Mouse (Mus musculus) megakaryocyte, embryonic 14.5 days (primary cell): ENCODE data around the gene B3gnt2. TPM values are rescaled to one million over a fixed set of nuclear protein-coding genes. Genes with fewer than 3 reads are reported as not detected.

Experiments
- H3K27me3 ChIP-seq: replicated peaks from 2 replicates; pipeline ENCODE3; 2012; ENCODE audit warnings: inconsistent platforms
- H3K36me3 ChIP-seq: replicated peaks from 2 replicates; pipeline ENCODE3; 2012; ENCODE audit warnings: low read length, inconsistent platforms, mixed read lengths
- H3K4me1 ChIP-seq: 2 replicates; pipeline ENCODE4 v1.6.1; 2012; ENCODE audit warnings: inconsistent platforms
- H3K4me3 ChIP-seq: replicated peaks from 2 replicates; pipeline ENCODE3; 2012; ENCODE audit warnings: moderate library complexity, mild to moderate bottlenecking, inconsistent platforms
- H3K9me3 ChIP-seq: 2 replicates; pipeline ENCODE4 v1.6.1; 2012; ENCODE audit warnings: inconsistent platforms
- FLI1 ChIP-seq: IDR thresholded peaks from 2 replicates; pipeline ENCODE4 v1.6.1; 2012; ENCODE audit warnings: low read length, inconsistent platforms, mixed read lengths
- GATA1 ChIP-seq: IDR thresholded peaks from 3 replicates; pipeline ENCODE4 v1.6.1; 2012; ENCODE audit warnings: mixed read lengths, low read length, inconsistent platforms, borderline replicate concordance
- polyA plus RNA-seq: library from polyadenylated mRNA; stranded (reverse); fragments of >175 nt; gene quantifications from 2 replicates; pipeline ENCODE4 v1.2.3, GENCODE M21; 2012; ENCODE audit warnings: low replicate concordance; ENCODE audit not compliant: insufficient read depth

B3gnt2 gene
- polyA plus RNA-seq, 1 experiment: 6.1 TPM

DNA sequence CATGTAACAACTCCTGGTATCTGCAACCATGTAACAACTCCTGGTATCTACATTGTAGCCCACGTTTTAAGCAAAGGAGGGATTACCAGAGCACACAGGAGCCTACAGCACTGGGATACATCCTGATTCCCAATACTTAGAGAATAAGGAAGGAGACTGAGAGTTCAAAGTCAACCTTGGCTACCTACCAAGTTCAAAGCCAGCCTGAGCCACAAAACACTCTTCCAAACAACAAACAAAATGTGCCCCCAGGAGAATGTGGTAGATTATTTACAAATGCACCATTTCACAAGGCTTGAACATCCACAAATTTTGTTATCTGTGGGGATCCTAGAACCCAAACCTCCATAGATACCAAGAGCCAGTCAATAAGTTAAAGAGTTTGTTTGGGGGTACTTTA, 22.4 kb downstream of the B3gnt2 start:
- H3K9me3 ChIP-seq: no peaks in the 10 kb centered on the region
- H3K4me3 ChIP-seq: peak overlapping the region; percentile 28
- H3K36me3 ChIP-seq: peaks cover 82% of the 10 kb centered on the region

DNA sequence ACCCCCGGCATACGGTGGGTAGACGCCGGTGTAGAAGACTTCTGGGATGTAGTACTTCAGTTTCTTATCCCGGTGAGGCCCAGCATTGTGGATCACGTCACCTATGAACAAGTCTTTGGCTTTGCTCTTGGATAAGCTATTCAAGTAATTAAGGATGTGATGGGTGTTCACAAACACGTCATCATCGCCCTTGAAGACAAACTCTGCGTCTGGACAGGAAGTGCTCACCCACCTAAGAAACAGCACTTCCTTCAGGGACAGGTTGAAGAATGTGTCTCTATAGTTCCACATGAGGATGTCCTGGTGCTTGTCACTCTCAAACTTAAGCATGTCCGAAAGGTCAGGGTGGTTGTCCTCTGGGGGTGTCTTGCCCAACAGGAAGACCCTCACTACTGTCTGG, 24.5 kb downstream of the B3gnt2 start:
- no peak for TF ChIP-seq FLI1

More for the DNA sequence above, 22.4 kb downstream of the B3gnt2 start:
- TF ChIP-seq GATA1: no peak
- TF ChIP-seq FLI1: no peak
- H3K27me3 ChIP-seq: no peaks in the 10 kb centered on the region
- H3K4me1 ChIP-seq: peaks cover 93% of the 10 kb centered on the region

DNA sequence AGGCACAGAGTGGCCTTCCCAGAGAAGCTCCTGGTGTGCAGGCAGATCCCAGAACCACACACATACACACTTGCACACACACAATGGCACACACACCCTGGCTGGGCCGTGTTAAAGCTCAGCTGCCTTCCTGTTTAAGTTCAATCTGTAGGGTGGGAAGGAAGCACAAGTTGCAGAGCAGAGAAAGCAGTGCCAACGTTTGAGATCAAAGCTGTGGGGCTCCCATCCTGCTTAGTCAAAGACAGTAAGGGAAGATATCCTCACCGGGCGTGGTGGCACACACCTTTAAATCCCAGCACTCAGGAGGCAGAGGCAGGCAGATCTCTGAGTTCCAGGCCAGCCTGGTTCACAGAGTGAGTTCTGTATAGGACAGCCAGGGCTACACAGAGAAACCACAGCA, 28.2 kb downstream of the B3gnt2 start:
- TF ChIP-seq GATA1 (no peak), FLI1 (no peak)
- H3K4me3 ChIP-seq: no peak overlapping the region
- no peaks in the 10 kb centered on the region for H3K27me3 ChIP-seq
- H3K9me3 ChIP-seq: no peaks in the 10 kb centered on the region
- peaks cover 92% of the 10 kb centered on the region for H3K4me1 ChIP-seq
- peaks cover 97% of the 10 kb centered on the region for H3K36me3 ChIP-seq

More for the DNA sequence above, 24.5 kb downstream of the B3gnt2 start:
- Histone ChIP-seq H3K9me3 (no peaks in the 10 kb centered on the region), H3K27me3 (no peaks in the 10 kb centered on the region), H3K36me3 (peaks cover 97% of the 10 kb centered on the region), H3K4me1 (peaks cover 93% of the 10 kb centered on the region), H3K4me3 (no peak overlapping the region)

- Histone ChIP-seq H3K9me3 (no peaks in the 10 kb centered on the region), H3K27me3 (no peaks in the 10 kb centered on the region), H3K4me1 (peaks cover 92% of the 10 kb centered on the region), H3K4me3 (no peak overlapping the region), H3K36me3 (peaks cover 96% of the 10 kb centered on the region)
- TF ChIP-seq GATA1 (no peak), FLI1 (no peak)
These were observed 28.8 kb downstream of the B3gnt2 start for GRCm38 (mm10) chr11:22831916-22832315.

GRCm38 (mm10) chr11:22830684-22831083, 30.1 kb downstream of the B3gnt2 start:
- H3K27me3 ChIP-seq: no peaks in the 10 kb centered on the region
- no peak overlapping the region for H3K4me3 ChIP-seq
- TF ChIP-seq GATA1: no peak
- no peak for TF ChIP-seq FLI1
- H3K9me3 ChIP-seq: no peaks in the 10 kb centered on the region
- H3K4me1 ChIP-seq: peaks cover 87% of the 10 kb centered on the region
- peaks cover 92% of the 10 kb centered on the region for H3K36me3 ChIP-seq

- Histone ChIP-seq H3K4me3 (no peak overlapping the region), H3K36me3 (peaks cover 88% of the 10 kb centered on the region), H3K4me1 (peaks cover 83% of the 10 kb centered on the region), H3K9me3 (no peaks in the 10 kb centered on the region), H3K27me3 (no peaks in the 10 kb centered on the region)
- no peak for TF ChIP-seq GATA1
- no peak for TF ChIP-seq FLI1
These were observed 30.6 kb downstream of the B3gnt2 start for GRCm38 (mm10) chr11:22830179-22830611.

GRCm38 (mm10) chr11:22828988-22829632, 31.7 kb downstream of the B3gnt2 start:
- Histone ChIP-seq H3K36me3 (peaks cover 80% of the 10 kb centered on the region), H3K4me1 (peaks cover 86% of the 10 kb centered on the region), H3K27me3 (no peaks in the 10 kb centered on the region), H3K4me3 (peak overlapping the region; percentile 69), H3K9me3 (no peaks in the 10 kb centered on the region)
- TF ChIP-seq FLI1 (no peak), GATA1 (no peak)

- Histone ChIP-seq H3K4me1 (peaks cover 86% of the 10 kb centered on the region), H3K27me3 (no peaks in the 10 kb centered on the region), H3K36me3 (peaks cover 66% of the 10 kb centered on the region), H3K4me3 (no peak overlapping the region), H3K9me3 (no peaks in the 10 kb centered on the region)
- TF ChIP-seq GATA1: no peak
- TF ChIP-seq FLI1: no peak
These were observed 33.2 kb downstream of the B3gnt2 start for GRCm38 (mm10) chr11:22827514-22828080.

DNA sequence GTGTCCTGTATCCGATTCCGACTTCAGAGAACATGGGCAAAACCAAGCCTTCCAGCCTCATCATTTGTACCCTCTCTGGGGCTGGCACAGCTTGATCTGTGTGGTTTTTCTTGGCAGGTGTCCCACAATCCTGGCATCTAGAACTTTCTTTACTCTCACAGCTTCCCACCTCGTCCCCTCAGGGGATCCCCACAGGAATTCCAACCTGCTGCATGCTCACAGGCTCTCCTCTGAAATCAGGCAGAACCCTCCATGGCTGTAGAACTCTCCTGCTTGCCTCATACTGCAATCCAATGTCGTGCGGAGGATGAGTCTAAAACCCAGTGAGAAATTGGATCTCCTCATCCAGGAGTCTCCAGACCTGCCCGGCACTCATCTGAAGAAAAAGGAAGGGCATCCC, 34.1 kb downstream of the B3gnt2 start:
- Histone ChIP-seq H3K4me3 (no peak overlapping the region), H3K36me3 (peaks cover 57% of the 10 kb centered on the region), H3K9me3 (no peaks in the 10 kb centered on the region), H3K27me3 (no peaks in the 10 kb centered on the region), H3K4me1 (peaks cover 86% of the 10 kb centered on the region)
- no peak for TF ChIP-seq FLI1
- no peak for TF ChIP-seq GATA1

DNA sequence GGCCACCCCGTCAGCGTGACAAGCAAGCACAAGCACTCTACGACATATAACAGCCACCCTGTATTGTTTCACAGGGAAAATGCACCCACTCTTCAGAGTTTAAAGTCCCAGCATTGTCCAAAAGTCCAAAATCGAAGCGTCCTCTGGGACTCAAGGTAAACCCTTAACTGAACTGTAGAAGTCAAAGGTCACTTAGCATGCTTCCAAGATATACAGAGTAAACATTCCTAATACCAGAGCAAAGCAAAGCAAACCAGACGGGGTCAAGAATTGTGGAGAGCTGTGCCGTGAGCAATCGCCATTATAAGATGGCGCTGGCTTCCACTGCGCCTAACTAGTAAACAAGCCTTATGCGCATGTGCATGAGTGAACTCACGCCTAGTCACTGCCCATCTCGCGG, 34.7 kb downstream of the B3gnt2 start:
- Histone ChIP-seq H3K9me3 (no peaks in the 10 kb centered on the region), H3K36me3 (peaks cover 53% of the 10 kb centered on the region), H3K4me1 (peaks cover 88% of the 10 kb centered on the region), H3K27me3 (no peaks in the 10 kb centered on the region), H3K4me3 (no peak overlapping the region)
- TF ChIP-seq FLI1 (no peak), GATA1 (no peak)

DNA sequence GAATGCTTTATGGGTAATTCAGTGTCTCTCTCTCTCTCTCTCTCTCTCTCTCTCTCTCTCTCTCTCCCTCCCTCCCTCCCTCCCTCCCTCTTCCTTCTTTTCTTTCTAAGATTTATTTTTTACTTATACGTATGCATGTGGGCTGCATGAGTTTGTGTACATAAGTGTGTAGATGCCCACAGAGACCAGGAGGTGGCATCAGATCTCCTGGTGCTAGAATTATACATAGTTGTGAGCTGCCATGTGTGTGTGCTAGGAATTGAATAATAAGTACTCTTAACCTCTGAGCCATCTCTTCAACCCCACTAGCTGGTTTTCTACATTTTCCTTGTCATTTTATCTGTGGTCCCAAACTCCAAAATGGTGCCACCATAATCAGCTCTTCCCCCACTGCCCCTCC, 35.2 kb downstream of the B3gnt2 start:
- Histone ChIP-seq H3K27me3 (no peaks in the 10 kb centered on the region), H3K36me3 (peaks cover 48% of the 10 kb centered on the region), H3K9me3 (no peaks in the 10 kb centered on the region), H3K4me1 (peaks cover 88% of the 10 kb centered on the region), H3K4me3 (no peak overlapping the region)
- no peak for TF ChIP-seq FLI1
- no peak for TF ChIP-seq GATA1
